Mouse (Mus musculus) stomach, embryonic 15.5 days (tissue): ENCODE data around the gene Sdad1. TPM values are rescaled to one million over a fixed set of nuclear protein-coding genes. Genes with fewer than 3 reads are reported as not detected.
A peak's percentile ranks its signal among the peaks of the same experiment; 100 is the strongest.
"Not testable (repeated sequence)": the region's sequence is repeated elsewhere in the genome, so short reads cannot be mapped to it uniquely, and the experiment has no call there.

Source experiments
- ATAC-seq: fragments of 200-750 bp; cut with Nextera tagmentation; 2 replicates; pipeline ENCODE4 v1.8.0; 2017; ENCODE audit warnings: low read depth, moderate number of reproducible peaks, moderate TSS enrichment; ENCODE audit not compliant: insufficient read depth, low FRiP score
- H3K27ac ChIP-seq: fragments of 300-500 bp; sonication (generic); 2 replicates; pipeline ENCODE4 v1.5.1; 2015; ENCODE audit warnings: mild to moderate bottlenecking, inconsistent platforms
- H3K27me3 ChIP-seq: fragments of 300-500 bp; sonication (generic); replicated peaks from 2 replicates; pipeline ENCODE4 v1.6.1; 2015; ENCODE audit warnings: inconsistent platforms
- H3K36me3 ChIP-seq: fragments of 300-500 bp; sonication (generic); 2 replicates; pipeline ENCODE4 v1.6.1; 2015; ENCODE audit warnings: inconsistent platforms
- H3K4me1 ChIP-seq: fragments of 300-500 bp; sonication (generic); 2 replicates; pipeline ENCODE4 v1.6.1; 2015; ENCODE audit warnings: inconsistent platforms
- H3K4me2 ChIP-seq: fragments of 300-500 bp; sonication (generic); 2 replicates; pipeline ENCODE4 v1.6.1; 2015; ENCODE audit warnings: mild to moderate bottlenecking, inconsistent platforms
- H3K4me3 ChIP-seq: fragments of 300-500 bp; sonication (generic); replicated peaks from 2 replicates; pipeline ENCODE4 v1.5.1; 2015; ENCODE audit warnings: inconsistent platforms
- H3K9ac ChIP-seq: fragments of 300-500 bp; sonication (generic); 2 replicates; pipeline ENCODE4 v1.6.1; 2015; ENCODE audit warnings: inconsistent platforms
- H3K9me3 ChIP-seq: fragments of 300-500 bp; sonication (generic); 2 replicates; pipeline ENCODE4 v1.6.1; 2016; ENCODE audit warnings: inconsistent platforms
- WGBS: fragments of 180-500 bp; shearing (Covaris S2); methylation state at CpG from one replicate; pipeline ENCODE4 v1.1.7; 2015; 5-methylcytosine and 5-hydroxymethylcytosine counted together
- polyA plus RNA-seq: library from polyadenylated mRNA; unstranded; fragments of >200 nt; fragmentation: Nextera tagmentation; extraction: Ambion mirVana; gene quantifications from 2 replicates; pipeline ENCODE4 v1.2.1, GENCODE M21; 2015

The Sdad1 gene
- 39.2 and 41.9 TPM in 2 replicates for polyA plus RNA-seq

DNA sequence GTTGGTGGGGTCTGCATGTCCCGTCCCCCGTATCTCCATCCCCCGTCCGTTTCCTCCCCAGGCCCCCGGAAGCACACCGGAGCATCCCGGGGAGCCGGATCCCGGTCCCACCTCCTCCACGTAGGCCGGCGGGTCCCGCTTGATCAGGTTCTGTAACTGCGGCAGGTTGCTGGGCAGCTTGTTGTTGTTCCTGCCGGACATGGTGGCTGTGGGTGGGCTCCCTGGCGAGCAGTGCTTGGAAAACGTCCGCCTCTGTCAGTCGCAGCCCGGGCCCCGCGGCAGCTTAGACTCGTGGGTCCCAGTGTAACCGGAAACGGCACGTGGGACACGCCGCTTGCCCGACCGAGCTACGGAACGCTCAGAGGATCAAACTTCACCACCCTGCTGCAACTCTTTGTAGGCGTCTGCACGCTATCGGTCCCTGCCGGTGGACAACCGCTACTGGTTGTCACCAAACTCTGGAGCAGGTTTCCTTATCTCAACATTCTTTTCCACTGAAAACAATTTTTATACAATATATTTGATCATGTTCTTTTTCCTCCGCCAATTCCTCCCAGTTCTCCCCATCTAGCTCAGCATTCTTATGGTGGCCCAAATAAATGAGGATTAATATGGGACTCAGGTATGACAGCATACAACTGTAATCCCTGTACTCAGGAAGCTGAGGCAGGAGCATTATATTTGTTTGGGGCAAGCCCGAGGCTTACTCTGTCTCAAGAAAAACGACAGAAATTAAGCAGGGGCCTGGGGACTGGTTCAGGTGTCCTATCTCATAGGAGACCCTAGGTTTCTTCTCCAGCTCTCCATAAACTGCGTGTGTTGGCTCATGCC lies at the start of gene Sdad1:
Sdad1 (minus strand) TSS at position 799 of the 831 bp plus-strand sequence.
- Histone ChIP-seq H3K27me3 (no peaks in the 10 kb centered on the region), H3K9me3 (no peaks in the 10 kb centered on the region), H3K9ac (peak within 1 kb of the TSS; percentile 64), H3K36me3 (peaks cover 8% of the 10 kb centered on the region), H3K4me2 (peak within 1 kb of the TSS; percentile 67), H3K4me3 (peak within 1 kb of the TSS; percentile 86), H3K27ac (peak within 1 kb of the TSS; percentile 64), H3K4me1 (peaks cover 13% of the 10 kb centered on the region)
- ATAC-seq = peak; percentile 96
- WGBS = 2% methylated on average over 41 of the region's 41 CpGs

- H3K27me3 ChIP-seq = no peaks in the 10 kb centered on the region
- H3K27ac ChIP-seq = no peak overlapping the region
- no peaks in the 10 kb centered on the region for H3K9me3 ChIP-seq
- WGBS = 72% methylated on average over 11 of the region's 11 CpGs
- H3K9ac ChIP-seq = no peak overlapping the region
- no peaks in the 10 kb centered on the region for H3K4me1 ChIP-seq
- no peak; the same call in 1 of the 2 replicates for ATAC-seq
- H3K4me2 ChIP-seq = no peak overlapping the region
- H3K36me3 ChIP-seq = no peaks in the 10 kb centered on the region
- H3K4me3 ChIP-seq = no peak overlapping the region
Measured at GRCm38 (mm10) chr5:92358767-92359455, 48.6 kb upstream of the Sdad1 start.

DNA sequence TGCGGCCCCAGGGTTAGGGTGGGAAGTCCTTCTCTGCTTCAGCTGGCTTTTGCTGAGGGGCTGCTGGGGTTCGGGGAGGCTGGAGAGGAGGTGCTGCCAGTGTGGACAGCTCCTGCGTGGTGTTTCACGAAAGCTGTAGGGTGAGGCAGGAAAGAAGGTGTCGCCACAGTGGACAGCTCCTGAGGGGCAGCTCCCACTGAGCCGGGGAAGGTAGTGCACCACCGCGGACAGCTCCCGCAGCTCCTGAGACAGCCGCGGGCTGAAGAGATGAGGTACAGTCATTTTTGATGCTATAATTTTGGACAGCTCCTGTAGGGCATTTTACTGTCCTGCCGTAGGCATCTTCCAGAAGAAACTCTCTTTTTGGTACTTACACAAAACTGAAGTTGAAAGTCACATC lies 47.8 kb upstream of the Sdad1 start:
- no peak overlapping the region for H3K4me3 ChIP-seq
- H3K27ac ChIP-seq = no peak overlapping the region
- no peaks in the 10 kb centered on the region for H3K9me3 ChIP-seq
- no peak overlapping the region for H3K9ac ChIP-seq
- H3K4me1 ChIP-seq = 0 out of 2 replicates have a peak, but pooled peaks cover 2% of the 10 kb centered on the region
- no peak for ATAC-seq
- WGBS = 22% methylated on average over 11 of the region's 12 CpGs
- no peak overlapping the region for H3K4me2 ChIP-seq
- H3K36me3 ChIP-seq = no peaks in the 10 kb centered on the region
- no peaks in the 10 kb centered on the region for H3K27me3 ChIP-seq

- Histone ChIP-seq H3K27ac (no peak overlapping the region), H3K9me3 (no peaks in the 10 kb centered on the region), H3K27me3 (no peaks in the 10 kb centered on the region), H3K36me3 (no peaks in the 10 kb centered on the region), H3K4me1 (0 out of 2 replicates have a peak, but pooled peaks cover 2% of the 10 kb centered on the region), H3K4me3 (peak overlapping the region; percentile 29), H3K9ac (no peak overlapping the region), H3K4me2 (peak overlapping the region; percentile 40)
- ATAC-seq = no peak
- WGBS = 38% methylated on average over 11 of the region's 11 CpGs
Measured at GRCm38 (mm10) chr5:92353517-92353916, 43.2 kb upstream of the Sdad1 start.

DNA sequence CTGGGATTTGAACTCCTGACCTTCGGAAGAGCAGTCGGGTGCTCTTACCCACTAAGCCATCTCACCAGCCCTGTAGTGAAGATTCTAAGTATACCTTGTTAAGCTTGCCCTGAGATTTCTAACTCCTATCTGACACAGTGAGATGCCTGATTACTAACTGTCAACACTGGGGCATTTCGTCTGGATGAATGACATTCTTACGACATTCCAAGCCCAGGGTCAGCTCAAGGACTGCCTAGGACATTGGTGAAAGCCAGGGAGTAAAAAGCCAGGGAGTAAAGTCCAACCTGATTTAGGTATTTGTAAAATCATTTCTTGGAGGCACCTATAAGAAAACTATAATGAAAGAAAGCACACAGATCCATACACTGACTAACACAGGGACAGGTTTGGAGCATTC lies 42.4 kb upstream of the Sdad1 start:
- not testable (repeated sequence) for H3K4me2 ChIP-seq, H3K9me3 ChIP-seq

GRCm38 (mm10) chr5:92349731-92350130 lies 39.5 kb upstream of the Sdad1 start:
- Histone ChIP-seq H3K4me1 (0 out of 2 replicates have a peak, but pooled peaks cover 2% of the 10 kb centered on the region), H3K4me3 (no peak overlapping the region), H3K27me3 (no peaks in the 10 kb centered on the region), H3K4me2 (no peak overlapping the region), H3K9ac (no peak overlapping the region), H3K36me3 (no peaks in the 10 kb centered on the region), H3K27ac (no peak overlapping the region), H3K9me3 (no peaks in the 10 kb centered on the region)
- ATAC-seq = no peak
- WGBS = 82% methylated on average over 7 of the region's 7 CpGs

More for the DNA sequence above, 42.4 kb upstream of the Sdad1 start:
- H3K9ac ChIP-seq, H3K27ac ChIP-seq, H3K27me3 ChIP-seq, H3K4me1 ChIP-seq, H3K4me3 ChIP-seq, H3K36me3 ChIP-seq, ATAC-seq: not testable (repeated sequence)
- 59% methylated on average over 4 of the region's 4 CpGs for WGBS

DNA sequence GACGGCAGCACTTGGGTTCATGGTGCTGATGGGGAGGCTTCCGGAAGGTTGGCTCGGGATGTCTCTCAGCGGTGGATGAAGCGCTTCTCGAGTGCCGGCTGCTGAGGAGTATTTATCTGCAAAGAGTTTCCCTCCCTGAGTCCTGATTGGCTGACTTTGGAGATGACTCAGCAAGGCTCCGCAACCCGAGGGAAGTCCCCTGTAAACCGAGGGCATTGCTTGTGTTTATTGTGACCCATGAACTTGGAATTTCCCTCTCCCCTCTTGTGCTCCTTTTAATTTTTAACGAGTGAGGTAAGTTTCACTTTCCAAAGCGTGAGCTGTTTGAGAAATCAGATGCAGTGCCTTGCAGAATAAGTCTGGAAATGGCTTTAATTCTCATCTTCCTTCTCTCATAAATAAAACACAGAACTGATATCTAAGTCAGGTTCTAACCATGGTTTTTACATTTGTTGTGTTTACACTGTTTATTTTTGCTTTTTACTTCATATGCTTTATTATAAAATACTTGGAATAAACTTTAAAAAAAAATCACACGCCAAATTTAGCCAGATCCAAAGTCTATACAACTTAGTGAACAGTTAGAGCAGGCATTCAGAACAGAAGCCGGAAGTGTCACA lies 38.6 kb upstream of the Sdad1 start, which contains the start of gene Cxcl10:
Cxcl10 (minus strand) TSS at position 96 of the 620 bp plus-strand sequence.
- peak; percentile 81 for ATAC-seq
- WGBS = 12% methylated on average over 14 of the region's 14 CpGs
- 0 out of 2 replicates have a peak, but pooled peaks cover 2% of the 10 kb centered on the region for H3K4me1 ChIP-seq
- no peaks in the 10 kb centered on the region for H3K27me3 ChIP-seq
- H3K4me2 ChIP-seq = peak within 1 kb of the TSS; percentile 46
- H3K4me3 ChIP-seq = peak within 1 kb of the TSS; percentile 30
- no peak within 1 kb of the TSS for H3K9ac ChIP-seq
- H3K27ac ChIP-seq = no peak within 1 kb of the TSS
- no peaks in the 10 kb centered on the region for H3K36me3 ChIP-seq
- H3K9me3 ChIP-seq = no peaks in the 10 kb centered on the region

DNA sequence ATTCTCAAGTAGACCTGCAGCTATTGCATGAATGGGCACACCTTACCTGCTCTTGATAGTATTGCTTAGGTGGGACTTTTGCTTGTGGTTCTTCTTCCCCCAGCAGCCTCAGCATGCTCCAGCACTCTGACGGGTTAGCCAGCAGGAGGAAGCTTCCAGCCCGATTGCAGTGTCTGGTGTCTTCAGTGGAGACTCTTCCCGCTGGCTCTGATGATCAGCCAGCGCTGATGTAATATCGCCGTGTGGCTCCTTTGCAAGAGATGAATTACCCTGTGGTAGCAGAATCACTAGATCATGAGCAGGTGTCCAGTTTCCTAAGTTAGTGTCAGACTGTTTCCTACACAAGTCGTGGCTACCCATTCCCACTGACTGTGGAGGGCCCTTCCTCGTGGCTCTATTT lies 34.7 kb upstream of the Sdad1 start:
- Histone ChIP-seq H3K27me3 (no peaks in the 10 kb centered on the region), H3K36me3 (no peaks in the 10 kb centered on the region), H3K4me1 (no peaks in the 10 kb centered on the region), H3K4me2 (no peak overlapping the region), H3K9ac (no peak overlapping the region), H3K9me3 (no peaks in the 10 kb centered on the region), H3K4me3 (no peak overlapping the region), H3K27ac (no peak overlapping the region)
- 83% methylated on average over 8 of the region's 8 CpGs for WGBS
- ATAC-seq = no peak

- 65% methylated on average over 4 of the region's 4 CpGs for WGBS
- H3K4me3 ChIP-seq = no peak overlapping the region
- H3K9ac ChIP-seq = no peak overlapping the region
- no peaks in the 10 kb centered on the region for H3K27me3 ChIP-seq
- no peaks in the 10 kb centered on the region for H3K4me1 ChIP-seq
- ATAC-seq = no peak
- no peak overlapping the region for H3K4me2 ChIP-seq
- no peaks in the 10 kb centered on the region for H3K36me3 ChIP-seq
- H3K9me3 ChIP-seq = no peaks in the 10 kb centered on the region
- no peak overlapping the region for H3K27ac ChIP-seq
Measured at GRCm38 (mm10) chr5:92340606-92341005, 30.3 kb upstream of the Sdad1 start.

DNA sequence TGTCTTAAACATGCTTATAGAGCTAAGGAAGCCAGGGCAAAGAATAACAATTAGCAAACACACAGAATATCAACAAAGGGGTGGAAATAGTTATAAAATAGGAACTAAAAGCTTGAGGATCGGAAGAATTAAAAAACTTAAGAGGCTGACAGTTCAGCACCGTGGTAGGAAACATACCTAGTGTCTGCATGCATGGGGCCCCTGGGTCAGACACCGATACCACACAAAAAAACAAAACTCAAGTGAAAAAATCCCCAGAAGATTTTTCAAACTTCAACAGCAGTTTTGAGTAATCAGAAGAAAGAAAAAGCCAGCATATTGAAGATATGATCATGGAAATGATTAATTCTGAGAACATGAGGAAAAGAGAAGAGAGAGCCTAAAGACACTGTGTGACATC lies 26.5 kb upstream of the Sdad1 start:
- Histone ChIP-seq H3K27me3 (no peaks in the 10 kb centered on the region), H3K4me3 (no peak overlapping the region), H3K4me2 (no peak overlapping the region), H3K27ac (no peak overlapping the region), H3K36me3 (no peaks in the 10 kb centered on the region), H3K4me1 (peaks cover 4% of the 10 kb centered on the region; the same call in 1 of the 2 replicates), H3K9me3 (no peaks in the 10 kb centered on the region), H3K9ac (no peak overlapping the region)
- no peak for ATAC-seq
- 70% methylated on average over 3 of the region's 3 CpGs for WGBS

DNA sequence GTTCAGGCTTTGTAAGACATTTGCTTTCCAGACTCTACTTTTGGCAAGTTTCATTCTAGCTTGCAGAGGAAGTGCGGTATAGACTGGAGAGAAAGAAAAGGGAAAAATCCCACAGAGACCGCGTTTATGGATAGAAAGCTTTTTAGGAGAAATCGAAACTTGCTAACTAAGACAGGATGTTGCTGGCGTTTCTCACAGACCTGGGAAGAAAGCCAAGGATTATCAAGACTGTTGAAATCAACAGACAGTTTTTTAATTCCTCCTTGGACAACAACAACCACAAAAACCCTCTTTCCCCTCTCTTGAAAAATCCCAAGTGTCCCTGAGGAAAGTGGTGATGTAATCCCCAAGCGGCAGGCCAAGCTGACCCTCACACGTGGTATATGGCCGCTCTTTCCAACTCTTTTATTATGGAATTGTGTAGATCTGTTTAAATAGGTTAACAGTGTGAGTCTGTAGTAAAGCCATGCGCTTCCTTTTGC lies 22.1 kb upstream of the Sdad1 start:
- Histone ChIP-seq H3K4me3 (peak overlapping the region; percentile 9; the same call in 1 of the 2 replicates), H3K4me1 (peaks cover 7% of the 10 kb centered on the region; the same call in 1 of the 2 replicates), H3K36me3 (no peaks in the 10 kb centered on the region), H3K9ac (no peak overlapping the region), H3K9me3 (no peaks in the 10 kb centered on the region), H3K27me3 (no peaks in the 10 kb centered on the region), H3K4me2 (peak overlapping the region; percentile 41), H3K27ac (peak overlapping the region; percentile 84)
- ATAC-seq = peak; percentile 70; the same call in 1 of the 2 replicates
- 32% methylated on average over 9 of the region's 9 CpGs for WGBS
